Mouse (Mus musculus) embryonic fibroblast, embryonic 13.5 days (primary cell): ENCODE results near the gene Oosp3.

ENCODE experiments used
- CTCF ChIP-seq: IDR thresholded peaks from 2 replicates; pipeline ENCODE4 v1.5.1; 2011; ENCODE audit warnings: mild to moderate bottlenecking, control low read depth, low read length, moderate library complexity, borderline replicate concordance; ENCODE audit not compliant: insufficient read depth
- POLR2A ChIP-seq: IDR thresholded peaks from 2 replicates; pipeline ENCODE4 v1.6.1; 2011; ENCODE audit warnings: low read depth, mild to moderate bottlenecking, control low read depth, low read length, moderate library complexity

GRCm38 (mm10) chr19:11745680-11746079 is 48.8 kb downstream of the Oosp3 start:
- TF ChIP-seq CTCF (no peak), POLR2A (no peak)
